Mouse (Mus musculus): Measurements from ENCODE around the gene Lhx2.

Lhx2 gene

DNA sequence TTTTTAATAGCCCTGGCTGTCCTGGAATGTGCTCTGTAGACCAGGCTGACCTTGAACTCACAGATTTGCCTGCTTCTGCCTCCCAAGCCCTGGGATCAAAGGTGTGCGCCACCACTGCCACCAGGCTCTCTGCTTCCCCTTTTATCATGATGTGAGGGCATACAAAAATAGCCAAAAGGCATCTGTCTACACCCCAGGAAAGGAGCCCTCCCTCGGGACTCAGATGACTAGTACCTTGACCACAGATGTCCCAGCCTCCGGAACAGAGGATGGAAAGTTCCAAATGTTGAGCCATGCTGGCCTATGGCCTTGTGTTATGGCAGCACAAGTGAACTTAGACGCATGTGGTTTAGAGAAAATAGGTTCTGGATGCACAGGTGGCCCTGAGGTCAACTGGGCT is 66.3 kb downstream of the Lhx2 start:
- DNase-seq (ENCODE audit: low read depth, low spot score), result no peak

- no peak for DNase-seq (ENCODE audit: low read depth, low spot score)
These were observed 70.2 kb downstream of the Lhx2 start for GRCm38 (mm10) chr2:38409309-38409708.

DNA sequence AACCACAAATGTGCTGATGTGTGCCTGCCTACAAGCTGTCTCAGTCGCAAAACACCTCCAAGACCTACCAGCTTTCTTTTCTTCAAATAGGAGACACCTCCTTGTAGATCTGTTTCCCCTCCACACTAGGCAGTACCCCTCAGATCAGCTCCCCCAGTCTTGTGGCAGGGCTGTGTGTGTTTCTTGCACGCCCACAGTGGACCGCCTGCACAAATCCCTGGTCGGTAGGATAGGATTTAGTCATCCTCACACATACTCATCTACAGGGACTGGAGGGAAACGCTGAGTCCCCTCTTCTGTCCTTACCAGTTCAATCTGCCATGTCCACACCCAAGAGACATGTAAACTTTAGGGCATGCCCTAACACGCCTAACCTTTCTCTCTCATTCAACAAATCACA is 71.1 kb downstream of the Lhx2 start:
- DNase-seq (ENCODE audit: low read depth, low spot score), result no peak

GRCm38 (mm10) chr2:38412599-38413177 is 73.6 kb downstream of the Lhx2 start:
- DNase-seq (ENCODE audit: low read depth, low spot score), result no peak

DNA sequence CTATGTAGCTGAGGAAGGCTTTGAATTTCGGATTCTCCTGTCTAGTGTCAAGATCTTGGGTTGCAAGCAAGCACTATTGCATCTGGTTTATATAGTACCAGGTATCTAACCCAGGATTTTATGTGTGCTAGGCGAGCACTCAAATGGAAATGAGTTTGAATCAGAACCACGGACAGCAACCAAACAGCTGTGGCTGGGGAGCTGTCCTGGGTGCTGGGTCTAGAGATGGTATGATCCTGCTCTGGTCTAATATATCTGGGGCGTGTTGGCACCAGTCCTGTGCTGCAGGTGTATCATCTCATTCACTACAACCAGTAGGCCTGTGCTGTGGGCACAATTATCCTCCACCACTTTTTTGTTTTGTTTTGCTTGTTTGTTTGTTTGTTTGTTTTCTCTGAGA is 78.9 kb downstream of the Lhx2 start:
- no peak for DNase-seq (ENCODE audit: low read depth, low spot score)
